Mouse (Mus musculus) brain, embryonic 14.5 days (tissue): ENCODE data around the gene Dusp23.

Experiments used
- CTCF ChIP-seq: fragments of 200-500 bp; IDR thresholded peaks from 2 replicates; pipeline ENCODE4 v1.5.1; 2012; ENCODE audit warnings: inconsistent platforms, mild to moderate bottlenecking, moderate library complexity, borderline replicate concordance; ENCODE audit not compliant: insufficient read depth, insufficient read length; ENCODE audit errors: extremely low read depth
- POLR2A ChIP-seq: fragments of 200-500 bp; IDR thresholded peaks from 2 replicates; pipeline ENCODE4 v1.6.1; 2012; ENCODE audit warnings: mild to moderate bottlenecking, inconsistent platforms, borderline replicate concordance; ENCODE audit not compliant: poor library complexity, insufficient read depth, insufficient read length, severe bottlenecking; ENCODE audit errors: extremely low read depth

- TF ChIP-seq POLR2A (no peak), CTCF (no peak)
Observed at GRCm38 (mm10) chr1:172617365-172618076, 15.2 kb downstream of the Dusp23 start.
